Mouse (Mus musculus): ENCODE measurements around the gene Eomes. TPM values are rescaled to one million over a fixed set of nuclear protein-coding genes. Genes with fewer than 3 reads are reported as not detected.

The Eomes gene
- 0.09 and 0.10 TPM in 2 replicates for polyA plus RNA-seq (2015; fragmentation: Nextera tagmentation; extraction: Ambion mirVana)

DNA sequence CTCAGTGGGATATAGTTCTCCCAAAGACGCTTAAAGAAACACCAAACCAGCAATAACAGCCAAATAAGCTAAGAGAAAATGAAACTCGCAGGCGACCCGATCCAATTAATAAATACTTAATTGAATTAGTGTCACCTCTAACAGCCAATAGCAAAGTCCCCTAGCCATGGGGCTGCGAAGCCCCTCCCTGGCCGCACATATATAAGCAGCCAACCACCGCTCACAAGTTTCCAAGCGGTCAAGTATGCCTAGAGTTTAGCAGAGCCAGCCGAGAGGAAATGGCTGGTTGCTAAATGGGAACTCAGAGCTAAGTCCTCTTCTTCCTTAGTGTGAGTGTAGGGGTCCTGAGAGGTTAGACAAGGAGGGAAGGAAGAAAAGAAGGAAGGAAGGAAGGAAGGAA, at the start of gene Eomes:
Eomes (plus strand) TSS at position 252 of the 400 bp plus-strand sequence.
- Histone ChIP-seq H3K9me3 (ENCODE audit: control insufficient read depth, low read length) (no peaks in the 10 kb centered on the region), H3K27ac (ENCODE audit: low read length) (no peak within 1 kb of the TSS), H3K4me2 (ENCODE audit: low read depth, low read length) (peak within 1 kb of the TSS; percentile 79), H3K4me1 (ENCODE audit: control insufficient read depth, insufficient read depth, low read length) (peaks cover 29% of the 10 kb centered on the region), H3K27me3 (replicated peaks; ENCODE audit: control insufficient read depth, insufficient read depth, low read length) (peaks cover 74% of the 10 kb centered on the region), H3K4me3 (ENCODE audit: low read length) (peak within 1 kb of the TSS; percentile 47), H3K9ac (ENCODE audit: low read depth, low read length) (peak within 1 kb of the TSS; percentile 30; the same call in 1 of the 2 replicates), H3K36me3 (ENCODE audit: control insufficient read depth, insufficient read depth, low read length) (no peaks in the 10 kb centered on the region)
- no peak for ATAC-seq
- 2% methylated on average over 9 of the region's 9 CpGs for WGBS

DNA sequence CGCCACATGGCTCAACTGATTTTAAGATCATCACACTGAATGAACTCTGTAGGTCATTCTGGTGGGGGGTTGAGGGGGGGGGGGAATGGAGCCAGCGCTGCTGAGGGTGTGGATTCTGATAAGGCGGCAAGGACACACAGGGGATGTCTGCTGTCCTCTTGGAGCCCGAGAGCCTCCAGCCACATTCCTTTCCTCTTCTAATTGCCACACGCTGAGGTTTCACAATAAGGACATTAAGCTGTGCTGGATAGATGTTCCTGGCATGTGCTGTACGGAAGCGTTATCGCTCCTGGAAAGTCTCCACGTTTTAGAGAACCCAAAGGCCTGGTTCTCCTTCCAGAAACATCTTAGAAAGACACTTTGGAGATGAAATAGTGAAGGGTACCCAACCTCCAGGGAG, 33.2 kb upstream of the Eomes start:
- Histone ChIP-seq H3K9ac (ENCODE audit: low read depth, low read length) (no peak overlapping the region), H3K4me3 (ENCODE audit: low read length) (no peak overlapping the region), H3K4me1 (ENCODE audit: control insufficient read depth, insufficient read depth, low read length) (no peaks in the 10 kb centered on the region), H3K4me2 (ENCODE audit: low read depth, low read length) (no peak overlapping the region), H3K27me3 (replicated peaks; ENCODE audit: control insufficient read depth, insufficient read depth, low read length) (no peaks in the 10 kb centered on the region), H3K36me3 (ENCODE audit: control insufficient read depth, insufficient read depth, low read length) (no peaks in the 10 kb centered on the region), H3K9me3 (ENCODE audit: control insufficient read depth, low read length) (no peaks in the 10 kb centered on the region), H3K27ac (ENCODE audit: low read length) (no peak overlapping the region)
- WGBS = 36% methylated on average over 9 of the region's 9 CpGs
- no peak for ATAC-seq

DNA sequence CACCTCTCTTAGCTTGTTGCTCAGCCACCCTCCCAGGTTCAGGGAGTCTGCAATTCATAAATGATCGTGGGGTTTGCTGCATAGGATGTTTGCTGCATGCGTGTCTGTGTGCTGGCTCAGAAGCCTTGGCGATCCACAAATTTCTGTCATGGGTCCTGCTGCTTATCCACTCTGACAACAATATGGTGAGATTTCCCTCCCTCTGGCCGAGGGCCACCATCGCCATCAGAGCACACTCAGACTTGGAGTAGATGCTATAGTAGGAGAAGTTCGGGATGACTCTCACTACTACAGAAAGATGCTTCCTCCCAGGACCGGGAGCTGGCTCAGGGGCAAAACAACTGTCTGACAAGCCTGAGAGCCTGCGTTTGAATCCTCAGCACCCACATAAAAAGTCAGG, 28.7 kb upstream of the Eomes start:
- Histone ChIP-seq H3K4me2 (ENCODE audit: low read depth, low read length) (no peak overlapping the region), H3K4me1 (ENCODE audit: control insufficient read depth, insufficient read depth, low read length) (no peaks in the 10 kb centered on the region), H3K27me3 (replicated peaks; ENCODE audit: control insufficient read depth, insufficient read depth, low read length) (no peaks in the 10 kb centered on the region), H3K9me3 (ENCODE audit: control insufficient read depth, low read length) (no peaks in the 10 kb centered on the region), H3K27ac (ENCODE audit: low read length) (no peak overlapping the region), H3K9ac (ENCODE audit: low read depth, low read length) (no peak overlapping the region), H3K4me3 (ENCODE audit: low read length) (no peak overlapping the region), H3K36me3 (ENCODE audit: control insufficient read depth, insufficient read depth, low read length) (no peaks in the 10 kb centered on the region)
- no peak for ATAC-seq
- 77% methylated on average over 8 of the region's 8 CpGs for WGBS

DNA sequence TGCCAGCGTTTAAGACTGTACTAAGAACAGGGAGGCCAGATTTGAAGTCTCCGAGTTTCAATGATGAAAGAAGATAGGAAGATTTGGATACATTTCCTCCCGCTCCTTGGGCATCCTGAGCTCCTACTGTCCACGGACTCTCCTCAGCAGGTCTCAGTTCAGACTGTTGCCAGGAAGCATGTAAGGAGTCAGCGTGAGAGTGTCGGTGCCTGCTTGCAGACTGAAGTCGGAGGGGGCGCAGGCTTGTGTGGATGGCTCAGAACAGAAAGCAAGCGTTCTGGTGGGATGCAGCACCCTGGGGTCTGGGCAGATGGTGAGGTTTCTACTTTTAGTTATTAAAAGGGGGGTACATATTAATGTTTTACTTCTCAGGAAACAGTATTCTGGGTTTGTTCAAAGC, 24.6 kb upstream of the Eomes start:
- Histone ChIP-seq H3K9me3 (ENCODE audit: control insufficient read depth, low read length) (no peaks in the 10 kb centered on the region), H3K27ac (ENCODE audit: low read length) (no peak overlapping the region), H3K27me3 (replicated peaks; ENCODE audit: control insufficient read depth, insufficient read depth, low read length) (no peaks in the 10 kb centered on the region), H3K36me3 (ENCODE audit: control insufficient read depth, insufficient read depth, low read length) (no peaks in the 10 kb centered on the region), H3K4me2 (ENCODE audit: low read depth, low read length) (0 out of 2 replicates have a peak overlapping the region, but pooled peaks have one; percentile 16), H3K4me1 (ENCODE audit: control insufficient read depth, insufficient read depth, low read length) (no peaks in the 10 kb centered on the region), H3K4me3 (ENCODE audit: low read length) (peak overlapping the region; percentile 25; the same call in 1 of the 2 replicates), H3K9ac (ENCODE audit: low read depth, low read length) (no peak overlapping the region)
- WGBS = 40% methylated on average over 9 of the region's 9 CpGs
- no peak for ATAC-seq

DNA sequence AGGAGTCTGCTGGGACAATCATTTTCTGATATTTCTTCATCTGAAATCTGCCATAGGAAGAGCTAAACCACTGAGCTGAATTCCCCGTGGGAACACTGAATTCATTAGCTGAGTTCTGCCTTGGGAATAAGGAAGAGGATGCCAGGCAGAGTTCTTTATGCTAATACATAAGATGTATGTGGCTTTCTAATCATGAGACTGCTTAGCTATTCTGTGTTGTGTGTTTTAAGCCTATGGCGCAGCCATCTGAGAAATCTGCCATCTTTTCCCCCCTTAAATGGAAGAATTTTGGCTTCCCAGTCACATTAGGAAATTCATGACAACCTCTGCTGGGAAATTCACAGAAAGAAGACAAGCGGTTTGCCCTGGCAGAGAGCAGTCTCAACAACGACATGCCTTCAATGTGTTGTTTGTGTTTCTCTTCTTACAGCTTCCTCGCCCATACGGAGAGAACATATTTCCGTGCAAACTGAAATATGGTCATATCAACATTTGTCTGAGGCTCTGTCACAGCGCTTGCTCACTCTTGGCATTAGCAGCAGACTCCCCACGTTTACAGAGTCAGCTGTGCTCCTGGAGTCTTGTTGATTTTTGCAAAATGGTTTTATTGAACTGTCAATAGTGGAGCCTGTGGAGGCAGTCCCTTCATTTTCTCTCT, 22.7 kb upstream of the Eomes start:
- Histone ChIP-seq H3K27ac (ENCODE audit: low read length) (no peak overlapping the region), H3K9ac (ENCODE audit: low read depth, low read length) (no peak overlapping the region), H3K9me3 (ENCODE audit: control insufficient read depth, low read length) (no peaks in the 10 kb centered on the region), H3K4me2 (ENCODE audit: low read depth, low read length) (no peak overlapping the region), H3K27me3 (replicated peaks; ENCODE audit: control insufficient read depth, insufficient read depth, low read length) (no peaks in the 10 kb centered on the region), H3K4me3 (ENCODE audit: low read length) (no peak overlapping the region), H3K4me1 (ENCODE audit: control insufficient read depth, insufficient read depth, low read length) (no peaks in the 10 kb centered on the region), H3K36me3 (ENCODE audit: control insufficient read depth, insufficient read depth, low read length) (no peaks in the 10 kb centered on the region)
- ATAC-seq = no peak
- WGBS = 47% methylated on average over 9 of the region's 9 CpGs

DNA sequence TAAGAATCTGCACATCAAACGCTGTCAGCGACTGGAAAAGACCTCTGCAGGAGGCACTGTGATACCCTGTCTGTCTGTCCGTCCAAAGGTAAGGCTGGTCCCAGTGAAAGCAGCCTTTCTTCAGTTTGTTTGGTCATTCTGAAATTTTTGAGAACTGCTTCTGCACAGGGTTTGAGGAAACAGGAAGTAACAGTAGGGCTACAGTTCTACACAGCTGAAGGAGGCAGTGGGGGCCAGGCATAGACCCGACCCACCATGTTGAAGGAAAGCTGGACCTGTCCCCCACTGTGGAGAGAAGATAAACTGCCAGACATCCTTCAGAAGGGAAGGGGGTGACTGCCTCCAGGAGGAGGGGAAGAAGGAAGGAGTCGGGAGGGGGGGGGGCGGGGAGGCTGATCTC, 21.6 kb upstream of the Eomes start:
- no peak overlapping the region for H3K4me2 ChIP-seq (ENCODE audit: low read depth, low read length)
- WGBS = 34% methylated on average over 5 of the region's 6 CpGs
- H3K27ac ChIP-seq (ENCODE audit: low read length) = no peak overlapping the region
- H3K36me3 ChIP-seq (ENCODE audit: control insufficient read depth, insufficient read depth, low read length) = no peaks in the 10 kb centered on the region
- no peaks in the 10 kb centered on the region for H3K4me1 ChIP-seq (ENCODE audit: control insufficient read depth, insufficient read depth, low read length)
- H3K4me3 ChIP-seq (ENCODE audit: low read length) = no peak overlapping the region
- H3K27me3 ChIP-seq (replicated peaks; ENCODE audit: control insufficient read depth, insufficient read depth, low read length) = no peaks in the 10 kb centered on the region
- H3K9me3 ChIP-seq (ENCODE audit: control insufficient read depth, low read length) = no peaks in the 10 kb centered on the region
- no peak for ATAC-seq
- H3K9ac ChIP-seq (ENCODE audit: low read depth, low read length) = no peak overlapping the region

DNA sequence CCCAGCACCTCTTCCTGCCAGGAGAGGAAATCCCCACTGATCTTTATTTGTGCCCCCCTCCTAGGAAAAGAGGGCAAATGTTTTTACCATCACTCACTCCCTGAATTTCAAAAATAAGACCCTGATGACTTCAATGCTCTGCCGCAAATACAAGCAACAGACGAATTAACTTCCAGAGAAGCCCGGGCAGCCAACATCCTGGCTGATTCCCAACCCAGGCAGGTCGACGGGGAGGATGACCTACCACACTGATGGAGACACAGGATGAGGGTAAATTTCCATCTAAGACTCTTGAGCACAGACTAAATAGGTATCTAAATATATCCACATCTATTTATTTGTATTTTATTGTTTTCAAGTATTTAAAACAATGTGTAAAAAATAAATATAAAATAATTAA, 20.0 kb upstream of the Eomes start:
- H3K4me3 ChIP-seq (ENCODE audit: low read length) = no peak overlapping the region
- no peaks in the 10 kb centered on the region for H3K9me3 ChIP-seq (ENCODE audit: control insufficient read depth, low read length)
- no peaks in the 10 kb centered on the region for H3K36me3 ChIP-seq (ENCODE audit: control insufficient read depth, insufficient read depth, low read length)
- H3K27ac ChIP-seq (ENCODE audit: low read length) = no peak overlapping the region
- WGBS = 16% methylated on average over 5 of the region's 5 CpGs
- ATAC-seq = no peak
- H3K27me3 ChIP-seq (replicated peaks; ENCODE audit: control insufficient read depth, insufficient read depth, low read length) = no peaks in the 10 kb centered on the region
- no peaks in the 10 kb centered on the region for H3K4me1 ChIP-seq (ENCODE audit: control insufficient read depth, insufficient read depth, low read length)
- no peak overlapping the region for H3K9ac ChIP-seq (ENCODE audit: low read depth, low read length)
- no peak overlapping the region for H3K4me2 ChIP-seq (ENCODE audit: low read depth, low read length)

DNA sequence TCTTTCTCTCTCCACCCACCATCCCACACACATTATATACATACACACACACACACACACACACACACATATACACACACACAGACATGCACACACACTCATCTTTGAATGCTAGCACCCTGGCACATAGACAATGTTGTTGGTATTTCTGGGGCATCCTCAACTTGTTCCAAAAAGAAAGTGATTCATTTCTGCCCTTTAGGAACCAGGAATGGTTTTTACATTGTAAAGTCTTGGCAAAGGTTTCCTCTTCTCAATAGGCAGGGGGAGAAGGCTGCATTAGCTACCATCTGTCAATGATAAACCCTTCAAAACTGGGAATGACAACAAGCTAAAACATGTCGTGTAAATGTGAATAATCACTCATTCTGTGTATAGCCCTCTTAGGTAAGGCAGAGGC, 14.0 kb upstream of the Eomes start:
- no peak overlapping the region for H3K9ac ChIP-seq (ENCODE audit: low read depth, low read length)
- H3K9me3 ChIP-seq (ENCODE audit: control insufficient read depth, low read length) = no peaks in the 10 kb centered on the region
- H3K4me2 ChIP-seq (ENCODE audit: low read depth, low read length) = no peak overlapping the region
- H3K27ac ChIP-seq (ENCODE audit: low read length) = no peak overlapping the region
- H3K36me3 ChIP-seq (ENCODE audit: control insufficient read depth, insufficient read depth, low read length) = no peaks in the 10 kb centered on the region
- peaks cover 12% of the 10 kb centered on the region for H3K27me3 ChIP-seq (replicated peaks; ENCODE audit: control insufficient read depth, insufficient read depth, low read length)
- no peak overlapping the region for H3K4me3 ChIP-seq (ENCODE audit: low read length)
- no peaks in the 10 kb centered on the region for H3K4me1 ChIP-seq (ENCODE audit: control insufficient read depth, insufficient read depth, low read length)
- no peak for ATAC-seq
- WGBS = 62% methylated on average over 1 of the region's 1 CpGs

DNA sequence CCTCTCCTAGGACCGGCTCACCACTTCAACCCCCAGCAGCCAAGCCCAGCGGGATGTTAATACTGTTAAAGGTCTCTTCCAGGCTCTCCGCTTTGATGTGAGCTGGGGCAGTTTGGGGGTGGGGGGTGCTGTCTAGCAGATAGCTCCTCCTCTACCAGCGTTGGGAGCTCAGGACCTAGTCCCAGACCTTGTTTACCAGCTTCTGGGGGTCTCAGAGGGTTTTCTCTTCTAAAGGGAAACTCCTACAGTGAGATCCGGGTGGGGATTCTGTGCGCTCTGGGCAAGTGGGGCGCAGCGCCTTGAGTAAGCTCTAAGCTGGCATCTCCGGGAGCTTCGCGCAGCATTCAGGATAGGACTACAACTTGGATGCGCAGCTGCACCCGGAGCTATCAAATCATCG, 9.7 kb upstream of the Eomes start:
- Histone ChIP-seq H3K27me3 (replicated peaks; ENCODE audit: control insufficient read depth, insufficient read depth, low read length) (peaks cover 36% of the 10 kb centered on the region), H3K27ac (ENCODE audit: low read length) (no peak overlapping the region), H3K9ac (ENCODE audit: low read depth, low read length) (no peak overlapping the region), H3K4me1 (ENCODE audit: control insufficient read depth, insufficient read depth, low read length) (no peaks in the 10 kb centered on the region), H3K36me3 (ENCODE audit: control insufficient read depth, insufficient read depth, low read length) (no peaks in the 10 kb centered on the region), H3K9me3 (ENCODE audit: control insufficient read depth, low read length) (no peaks in the 10 kb centered on the region), H3K4me2 (ENCODE audit: low read depth, low read length) (no peak overlapping the region), H3K4me3 (ENCODE audit: low read length) (no peak overlapping the region)
- 5% methylated on average over 14 of the region's 14 CpGs for WGBS
- ATAC-seq = no peak

DNA sequence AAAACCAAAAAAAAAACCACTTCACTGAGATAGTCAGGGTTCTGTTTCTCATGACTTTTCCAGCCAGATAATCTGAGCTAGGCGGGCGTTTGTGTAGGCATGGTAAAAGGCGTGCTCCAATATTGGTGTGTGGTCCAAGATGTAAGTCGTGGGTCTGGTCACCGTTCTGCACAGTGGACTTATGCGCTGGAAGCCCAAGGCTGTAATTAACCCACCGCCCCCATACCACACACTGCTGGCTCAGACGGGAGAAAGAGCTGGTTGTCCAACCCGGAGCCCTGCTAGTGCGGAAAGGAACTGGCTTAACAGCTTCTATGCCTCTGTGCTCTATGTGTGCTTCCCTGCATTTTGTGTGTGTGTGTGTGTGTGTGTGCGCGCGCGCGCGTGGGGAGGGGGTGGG, 8.7 kb upstream of the Eomes start:
- no peak overlapping the region for H3K27ac ChIP-seq (ENCODE audit: low read length)
- H3K36me3 ChIP-seq (ENCODE audit: control insufficient read depth, insufficient read depth, low read length) = no peaks in the 10 kb centered on the region
- no peaks in the 10 kb centered on the region for H3K9me3 ChIP-seq (ENCODE audit: control insufficient read depth, low read length)
- peaks cover 37% of the 10 kb centered on the region for H3K27me3 ChIP-seq (replicated peaks; ENCODE audit: control insufficient read depth, insufficient read depth, low read length)
- 16% methylated on average over 16 of the region's 16 CpGs for WGBS
- H3K4me1 ChIP-seq (ENCODE audit: control insufficient read depth, insufficient read depth, low read length) = no peaks in the 10 kb centered on the region
- no peak overlapping the region for H3K4me3 ChIP-seq (ENCODE audit: low read length)
- no peak overlapping the region for H3K4me2 ChIP-seq (ENCODE audit: low read depth, low read length)
- no peak for ATAC-seq
- no peak overlapping the region for H3K9ac ChIP-seq (ENCODE audit: low read depth, low read length)

All from intestine, embryonic 16.5 days (tissue).